Mouse (Mus musculus): ENCODE data around the gene Mdfi.

The Mdfi gene

GRCm38 (mm10) chr17:47854908-47855307 is 20.4 kb upstream of the Mdfi start:
- no peak for TF ChIP-seq GATA4 (IDR thresholded peaks at IDR 0.05; ENCODE audit: insufficient replicate concordance, low read length)

- no peak for TF ChIP-seq GATA4 (IDR thresholded peaks at IDR 0.05; ENCODE audit: insufficient replicate concordance, low read length)
These were observed 19.3 kb upstream of the Mdfi start for GRCm38 (mm10) chr17:47853760-47854159.

- TF ChIP-seq GATA4 (IDR thresholded peaks at IDR 0.05; ENCODE audit: insufficient replicate concordance, low read length), result no peak
These were observed 18.8 kb upstream of the Mdfi start for GRCm38 (mm10) chr17:47853336-47853735.

GRCm38 (mm10) chr17:47850639-47851314 is 16.3 kb upstream of the Mdfi start:
- TF ChIP-seq GATA4 (IDR thresholded peaks at IDR 0.05; ENCODE audit: insufficient replicate concordance, low read length), result no peak

GRCm38 (mm10) chr17:47850035-47850434 is 15.5 kb upstream of the Mdfi start:
- TF ChIP-seq GATA4 (IDR thresholded peaks at IDR 0.05; ENCODE audit: insufficient replicate concordance, low read length), result no peak

- TF ChIP-seq GATA4 (IDR thresholded peaks at IDR 0.05; ENCODE audit: insufficient replicate concordance, low read length), result no peak
These were observed 13.5 kb upstream of the Mdfi start for GRCm38 (mm10) chr17:47847985-47848384.

- TF ChIP-seq GATA4 (IDR thresholded peaks at IDR 0.05; ENCODE audit: insufficient replicate concordance, low read length), result no peak
These were observed 11.1 kb upstream of the Mdfi start for GRCm38 (mm10) chr17:47845609-47846008.

- TF ChIP-seq GATA4 (IDR thresholded peaks at IDR 0.05; ENCODE audit: insufficient replicate concordance, low read length), result no peak
These were observed 9.0 kb upstream of the Mdfi start for GRCm38 (mm10) chr17:47843465-47843864.

GRCm38 (mm10) chr17:47841931-47842623 is 7.6 kb upstream of the Mdfi start:
- peak; percentile 57; the same call in 1 of the 2 replicates for TF ChIP-seq GATA4 (IDR thresholded peaks at IDR 0.05; ENCODE audit: insufficient replicate concordance, low read length)

- no peak for TF ChIP-seq GATA4 (IDR thresholded peaks at IDR 0.05; ENCODE audit: insufficient replicate concordance, low read length)
These were observed 7.0 kb upstream of the Mdfi start for GRCm38 (mm10) chr17:47841521-47841920.

GRCm38 (mm10) chr17:47837808-47838207 is 3.3 kb upstream of the Mdfi start:
- TF ChIP-seq GATA4 (IDR thresholded peaks at IDR 0.05; ENCODE audit: insufficient replicate concordance, low read length), result no peak

- no peak for TF ChIP-seq GATA4 (IDR thresholded peaks at IDR 0.05; ENCODE audit: insufficient replicate concordance, low read length)
These were observed 636 bp downstream of the Mdfi start for GRCm38 (mm10) chr17:47833628-47834481.

- TF ChIP-seq GATA4 (IDR thresholded peaks at IDR 0.05; ENCODE audit: insufficient replicate concordance, low read length), result no peak
These were observed 1.4 kb downstream of the Mdfi start for GRCm38 (mm10) chr17:47833029-47833627.

GRCm38 (mm10) chr17:47832501-47833028 is 1.9 kb downstream of the Mdfi start:
- TF ChIP-seq GATA4 (IDR thresholded peaks at IDR 0.05; ENCODE audit: insufficient replicate concordance, low read length), result no peak

- no peak for TF ChIP-seq GATA4 (IDR thresholded peaks at IDR 0.05; ENCODE audit: insufficient replicate concordance, low read length)
These were observed 2.7 kb downstream of the Mdfi start for GRCm38 (mm10) chr17:47831772-47832171.

Data from liver, adult (tissue).